Mouse (Mus musculus) thymus, adult 2 months (tissue): Measurements from ENCODE around the gene Dram1.

Experiments used
- CTCF ChIP-seq: fragments of 200-500 bp; IDR thresholded peaks from 2 replicates; pipeline ENCODE4 v1.5.1; 2012; ENCODE audit warnings: mild to moderate bottlenecking, control low read depth, low read length, moderate library complexity, borderline replicate concordance; ENCODE audit not compliant: control insufficient read depth, poor library complexity, insufficient read depth; ENCODE audit errors: extremely low read depth
- POLR2A ChIP-seq: fragments of 200-500 bp; IDR thresholded peaks from 2 replicates; pipeline ENCODE4 v1.6.1; 2012; ENCODE audit warnings: mild to moderate bottlenecking, low read length, control low read depth, moderate library complexity; ENCODE audit not compliant: control insufficient read depth, poor library complexity, insufficient read depth; ENCODE audit errors: extremely low read depth

- no peak for TF ChIP-seq CTCF
- no peak for TF ChIP-seq POLR2A
Observed at GRCm38 (mm10) chr10:88330695-88331094, 48.2 kb downstream of the Dram1 start.
